Comparison of ENCODE assay signal across 13 mouse cellular contexts in genomic region chr14:57882720-57883119, GRCm38 (mm10). TPM values are rescaled to one million over a fixed set of nuclear protein-coding genes. Genes with fewer than 3 reads are reported as not detected.
DNase-seq lines count a peak whose midpoint lies in the region; ATAC-seq and TF ChIP-seq lines count a peak whose summit lies in the region.
"Had no signal": no experiment of that assay in that cellular context is flagged by ENCODE, and none has a peak within 500 bp of the region (broad histone marks: within the 10 kb centered on the region; RNA-seq: fewer than 3 reads in every experiment).

No protein-coding gene starts in this region.

- H3K36me3 ChIP-seq in heart, postnatal 0 days (replicated peaks; ENCODE audit: control insufficient read depth, insufficient read depth, low read length): no peaks in the 10 kb centered on the region
- H3K36me3 ChIP-seq: liver, embryonic 13.5 days had no signal

- H3K9me3 ChIP-seq in heart, postnatal 0 days (replicated peaks; ENCODE audit: control insufficient read depth, low read length): no peaks in the 10 kb centered on the region
- H3K9me3 ChIP-seq: G1E; liver, embryonic 13.5 days had no signal

- no peaks in the 10 kb centered on the region for H3K27me3 ChIP-seq in heart, postnatal 0 days (ENCODE audit: control insufficient read depth, insufficient read depth, low read length)
- H3K27me3 ChIP-seq: liver, embryonic 13.5 days had no signal

- no peak overlapping the region for H3K4me3 ChIP-seq in heart, postnatal 0 days (ENCODE audit: low read depth, low read length)
- H3K4me3 ChIP-seq: left cerebral cortex, adult 2 months; liver, embryonic 13.5 days had no signal

- no peak overlapping the region; the same call in 1 of the 2 replicates for H3K9ac ChIP-seq in heart, postnatal 0 days (replicated peaks; ENCODE audit: low read depth, low read length)
- H3K9ac ChIP-seq: liver, embryonic 13.5 days had no signal

- peak; percentile 55 for DNase-seq in adrenal gland, adult 2 months
- no peak for DNase-seq in adrenal gland, postnatal 4 days (ENCODE audit: low spot score in 2 of 2)
- DNase-seq in heart, postnatal 0 days (ENCODE audit: low spot score): no peak
- no peak for DNase-seq in heart, adult 9 months (ENCODE audit: low spot score in 2 of 2)
- peak; percentile 15 for DNase-seq in urinary bladder, postnatal 14 days (ENCODE audit: low spot score)
- no peak for DNase-seq in urinary bladder, postnatal 4 days (ENCODE audit: low spot score in 2 of 2)
- no peak for DNase-seq in c-Kit-positive CD71-positive TER-119-positive erythroid progenitor cells, embryonic 14.5 days (ENCODE audit: low spot score)
- DNase-seq: liver, embryonic 13.5 days; thymus, adult 18-20 months had no signal

- no peak for TF ChIP-seq CTCF in heart, postnatal 0 days (IDR thresholded peaks at IDR 0.05; ENCODE audit: low read depth)

- ATAC-seq in heart, postnatal 0 days (ENCODE audit: insufficient read depth, low read depth): no peak
- ATAC-seq in monocyte, adult 5-6 weeks (replicated peaks; ENCODE audit: insufficient number of reproducible peaks, low FRiP score, low TSS enrichment, poor library complexity, severe bottlenecking): no peak
- ATAC-seq: activated CD4-positive, CD25-positive, alpha-beta regulatory T cell, adult 4 months had no signal

- TF ChIP-seq EP300 in heart, postnatal 0 days (IDR thresholded peaks at IDR 0.05; ENCODE audit: low read depth): no peak

- no peak overlapping the region for H3K4me2 ChIP-seq in heart, postnatal 0 days (ENCODE audit: low read depth, low read length)
- H3K4me2 ChIP-seq: liver, embryonic 13.5 days had no signal

- H3K27ac ChIP-seq in heart, postnatal 0 days (ENCODE audit: low read depth): peak overlapping the region; percentile 93

- peaks cover 21% of the 10 kb centered on the region for H3K4me1 ChIP-seq in heart, postnatal 0 days (ENCODE audit: control insufficient read depth, insufficient read depth)

- 53% methylated on average over 4 of the region's 4 CpGs for WGBS in heart, postnatal 0 days

RNA-seq across cellular contexts. Expression of gene Zdhhc20, which starts 7.4 kb away (rescaled TPM):
- total RNA-seq in adrenal gland, adult 2 months (2021): 10 to 100 TPM; 36.5 to 40.5 TPM
- polyA plus RNA-seq in adrenal gland, adult 2 months (2012; rRNA removed): 3.8 and 5.1 TPM in 2 replicates
- 10 to 100 TPM; 53.8 to 61.9 TPM for total RNA-seq in adrenal gland, postnatal 4 days (2021)
- total RNA-seq in heart, postnatal 0 days (2014; rRNA removed; ENCODE audit: low replicate concordance): 13.2 and 18.8 TPM in 2 replicates
- polyA plus RNA-seq in heart, postnatal 0 days (2015; fragmentation: Nextera tagmentation; extraction: Ambion mirVana): 25.9 and 28.6 TPM in 2 replicates
- total RNA-seq in monocyte, adult 5-6 weeks (2017): 99.2 to 138 TPM (median 128 TPM) in 3 replicates

RNA-seq across cellular contexts. Expression of gene Mrpl57, which starts 56.7 kb away (rescaled TPM):
- 100 to 1,000 TPM; 118 to 127 TPM for total RNA-seq in adrenal gland, adult 2 months (2021)
- 58.8 and 68.4 TPM in 2 replicates for polyA plus RNA-seq in adrenal gland, adult 2 months (2012; rRNA removed)
- 100 to 1,000 TPM; 101 to 107 TPM for total RNA-seq in adrenal gland, postnatal 4 days (2021)
- total RNA-seq in heart, postnatal 0 days (2014; rRNA removed; ENCODE audit: low replicate concordance): 21.5 and 55.3 TPM in 2 replicates
- polyA plus RNA-seq in heart, postnatal 0 days (2015; fragmentation: Nextera tagmentation; extraction: Ambion mirVana): 164 and 166 TPM in 2 replicates
- total RNA-seq in monocyte, adult 5-6 weeks (2017): 28.3 to 83.7 TPM (median 43.6 TPM) in 3 replicates

RNA-seq across cellular contexts. Expression of gene Ska3, which starts 56.7 kb away (rescaled TPM):
- total RNA-seq in adrenal gland, adult 2 months (2021): under 1 TPM; 0.28 to 0.72 TPM
- 0.06 and 0.39 TPM in 2 replicates for polyA plus RNA-seq in adrenal gland, adult 2 months (2012; rRNA removed)
- total RNA-seq in adrenal gland, postnatal 4 days (2021): 10 to 100 TPM in 1 of 2 experiments, 1 to 10 TPM in 1; 8.0 to 11.4 TPM
- 4.7 and 7.9 TPM in 2 replicates for total RNA-seq in heart, postnatal 0 days (2014; rRNA removed; ENCODE audit: low replicate concordance)
- 6.6 and 6.9 TPM in 2 replicates for polyA plus RNA-seq in heart, postnatal 0 days (2015; fragmentation: Nextera tagmentation; extraction: Ambion mirVana)
- total RNA-seq in monocyte, adult 5-6 weeks (2017): 0.53 to 4.5 TPM (median 0.97 TPM) in 3 replicates

Comparison
In these comparisons a context has a peak if more than half of its experiments do, and no peak if none do; other contexts are left out.
1. DNase-seq: peak in adrenal gland, adult 2 months (single experiment) and urinary bladder, postnatal 14 days (single experiment); none in adrenal gland, postnatal 4 days (0 of 2), heart, postnatal 0 days (single experiment), heart, adult 9 months (0 of 2), urinary bladder, postnatal 4 days (0 of 2) and c-Kit-positive CD71-positive TER-119-positive erythroid progenitor cells, embryonic 14.5 days (single experiment).